Mouse (Mus musculus) heart, adult 2 months (tissue): ENCODE results near the gene Sdha.

ENCODE experiments used
- CTCF ChIP-seq: fragments of 200-600 bp; IDR thresholded peaks from 2 replicates; pipeline ENCODE4 v1.8.1; 2022; ENCODE audit warnings: antibody characterized with exemption, mild to moderate bottlenecking, moderate library complexity
- POLR2A ChIP-seq: fragments of 200-500 bp; IDR thresholded peaks from 2 replicates; pipeline ENCODE4 v1.6.1; 2011; ENCODE audit warnings: mild to moderate bottlenecking, low read depth, low read length, control low read depth; ENCODE audit not compliant: insufficient read depth

DNA sequence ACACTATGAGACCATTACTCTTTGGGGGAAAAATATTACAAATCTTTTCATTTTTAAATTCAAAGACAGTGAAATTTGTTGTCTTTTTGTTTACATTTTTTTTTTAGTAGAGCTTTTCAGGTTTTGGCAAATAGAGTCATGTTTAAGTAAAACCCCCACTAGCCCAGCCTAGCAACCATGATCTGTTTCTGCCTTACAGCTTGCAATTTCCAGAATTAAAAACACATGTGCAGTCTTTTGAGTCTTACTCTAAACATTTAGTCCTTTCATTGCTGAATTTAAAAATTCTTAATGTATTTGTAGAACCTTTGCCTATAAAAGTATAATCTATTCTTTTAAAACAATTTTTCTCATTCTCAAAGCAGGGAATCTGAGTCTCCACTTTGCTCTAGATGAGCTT, 20.8 kb downstream of the Sdha start:
- TF ChIP-seq POLR2A (no peak), CTCF (no peak)
